Mouse (Mus musculus): ENCODE measurements around the gene Sash1. TPM values are rescaled to one million over a fixed set of nuclear protein-coding genes. Genes with fewer than 3 reads are reported as not detected.

Gene Sash1
- 21.1 and 27.3 TPM in 2 replicates for total RNA-seq (2014; rRNA removed)
- 6.9 and 9.6 TPM in 2 replicates for polyA plus RNA-seq (2012; rRNA removed)

- H3K27ac ChIP-seq (replicated peaks; ENCODE audit: insufficient read depth, low read depth, low read length), result peak within 1 kb of the TSS; percentile 94
- H3K9ac ChIP-seq (ENCODE audit: low read depth, low read length), result peak within 1 kb of the TSS; percentile 93
- no peaks in the 10 kb centered on the region for H3K27me3 ChIP-seq (ENCODE audit: control insufficient read depth, insufficient read depth, low read length)
- TF ChIP-seq POLR2A (IDR thresholded peaks at IDR 0.05; ENCODE audit: extremely low read depth, insufficient read depth, low read length), result peak; percentile 77
- no peak for TF ChIP-seq CTCF (IDR thresholded peaks at IDR 0.05; ENCODE audit: low read depth, low read length)
- H3K4me1 ChIP-seq (ENCODE audit: control insufficient read depth, insufficient read depth, low read length), result peaks cover 14% of the 10 kb centered on the region
- WGBS, result under 1% methylated on average over 80 of the region's 80 CpGs
- no peaks in the 10 kb centered on the region for H3K36me3 ChIP-seq (ENCODE audit: control insufficient read depth, insufficient read depth, low read length)
- peak; percentile 97 for DNase-seq (ENCODE audit: extremely low read depth, low read depth, low spot score)
- H3K79me2 ChIP-seq (ENCODE audit: control insufficient read depth, insufficient read depth, low read length), result peaks cover 17% of the 10 kb centered on the region; the same call in 1 of the 2 replicates
- peak within 1 kb of the TSS; percentile 93 for H3K4me3 ChIP-seq (ENCODE audit: insufficient read depth, low read depth, low read length)
Observed at GRCm38 (mm10) chr10:8885630-8886527, at the start of gene Sash1. Sash1 (minus strand) TSS chr10:8886070.

- Histone ChIP-seq H3K4me1 (ENCODE audit: control insufficient read depth, insufficient read depth, low read length) (peaks cover 9% of the 10 kb centered on the region), H3K27me3 (ENCODE audit: control insufficient read depth, insufficient read depth, low read length) (no peaks in the 10 kb centered on the region), H3K4me3 (ENCODE audit: insufficient read depth, low read depth, low read length) (no peak overlapping the region), H3K79me2 (ENCODE audit: control insufficient read depth, insufficient read depth, low read length) (no peaks in the 10 kb centered on the region), H3K9ac (ENCODE audit: low read depth, low read length) (no peak overlapping the region), H3K27ac (replicated peaks; ENCODE audit: insufficient read depth, low read depth, low read length) (no peak overlapping the region), H3K36me3 (ENCODE audit: control insufficient read depth, insufficient read depth, low read length) (no peaks in the 10 kb centered on the region)
- WGBS, result 82% methylated on average over 4 of the region's 4 CpGs
- no peak for DNase-seq (ENCODE audit: extremely low read depth, low read depth, low spot score)
- TF ChIP-seq POLR2A (IDR thresholded peaks at IDR 0.05; ENCODE audit: extremely low read depth, insufficient read depth, low read length) (no peak), CTCF (IDR thresholded peaks at IDR 0.05; ENCODE audit: low read depth, low read length) (no peak)
Observed at GRCm38 (mm10) chr10:8935601-8936000, 49.7 kb upstream of the Sash1 start.

GRCm38 (mm10) chr10:8933451-8934372, 47.8 kb upstream of the Sash1 start:
- TF ChIP-seq CTCF (IDR thresholded peaks at IDR 0.05; ENCODE audit: low read depth, low read length) (no peak), POLR2A (IDR thresholded peaks at IDR 0.05; ENCODE audit: extremely low read depth, insufficient read depth, low read length) (no peak)
- Histone ChIP-seq H3K4me3 (ENCODE audit: insufficient read depth, low read depth, low read length) (no peak overlapping the region), H3K27ac (replicated peaks; ENCODE audit: insufficient read depth, low read depth, low read length) (0 out of 2 replicates have a peak overlapping the region, but pooled peaks have one; percentile 17), H3K9ac (ENCODE audit: low read depth, low read length) (no peak overlapping the region), H3K36me3 (ENCODE audit: control insufficient read depth, insufficient read depth, low read length) (no peaks in the 10 kb centered on the region), H3K27me3 (ENCODE audit: control insufficient read depth, insufficient read depth, low read length) (no peaks in the 10 kb centered on the region), H3K79me2 (ENCODE audit: control insufficient read depth, insufficient read depth, low read length) (no peaks in the 10 kb centered on the region), H3K4me1 (ENCODE audit: control insufficient read depth, insufficient read depth, low read length) (peaks cover 19% of the 10 kb centered on the region)
- DNase-seq (ENCODE audit: extremely low read depth, low read depth, low spot score), result peak; percentile 81
- WGBS, result 74% methylated on average over 10 of the region's 10 CpGs

GRCm38 (mm10) chr10:8931548-8932240, 45.8 kb upstream of the Sash1 start:
- TF ChIP-seq CTCF (IDR thresholded peaks at IDR 0.05; ENCODE audit: low read depth, low read length) (no peak), POLR2A (IDR thresholded peaks at IDR 0.05; ENCODE audit: extremely low read depth, insufficient read depth, low read length) (no peak)
- Histone ChIP-seq H3K27me3 (ENCODE audit: control insufficient read depth, insufficient read depth, low read length) (no peaks in the 10 kb centered on the region), H3K4me3 (ENCODE audit: insufficient read depth, low read depth, low read length) (no peak overlapping the region), H3K79me2 (ENCODE audit: control insufficient read depth, insufficient read depth, low read length) (no peaks in the 10 kb centered on the region), H3K36me3 (ENCODE audit: control insufficient read depth, insufficient read depth, low read length) (no peaks in the 10 kb centered on the region), H3K4me1 (ENCODE audit: control insufficient read depth, insufficient read depth, low read length) (peaks cover 22% of the 10 kb centered on the region), H3K27ac (replicated peaks; ENCODE audit: insufficient read depth, low read depth, low read length) (no peak overlapping the region), H3K9ac (ENCODE audit: low read depth, low read length) (no peak overlapping the region)
- 93% methylated on average over 8 of the region's 8 CpGs for whole genome bisulfite sequencing
- DNase-seq (ENCODE audit: extremely low read depth, low read depth, low spot score), result no peak

GRCm38 (mm10) chr10:8930672-8931071, 44.8 kb upstream of the Sash1 start:
- Histone ChIP-seq H3K4me3 (ENCODE audit: insufficient read depth, low read depth, low read length) (no peak overlapping the region), H3K4me1 (ENCODE audit: control insufficient read depth, insufficient read depth, low read length) (peaks cover 20% of the 10 kb centered on the region), H3K36me3 (ENCODE audit: control insufficient read depth, insufficient read depth, low read length) (no peaks in the 10 kb centered on the region), H3K9ac (ENCODE audit: low read depth, low read length) (no peak overlapping the region), H3K79me2 (ENCODE audit: control insufficient read depth, insufficient read depth, low read length) (no peaks in the 10 kb centered on the region), H3K27ac (replicated peaks; ENCODE audit: insufficient read depth, low read depth, low read length) (no peak overlapping the region), H3K27me3 (ENCODE audit: control insufficient read depth, insufficient read depth, low read length) (no peaks in the 10 kb centered on the region)
- peak; percentile 63 for DNase-seq (ENCODE audit: extremely low read depth, low read depth, low spot score)
- TF ChIP-seq CTCF (IDR thresholded peaks at IDR 0.05; ENCODE audit: low read depth, low read length), result no peak
- TF ChIP-seq POLR2A (IDR thresholded peaks at IDR 0.05; ENCODE audit: extremely low read depth, insufficient read depth, low read length), result no peak

All from liver, adult 2 months (tissue).